Mouse (Mus musculus) gastrocnemius, adult 8-10 months (tissue): ENCODE results near the gene Ipcef1. TPM values are rescaled to one million over a fixed set of nuclear protein-coding genes. Genes with fewer than 3 reads are reported as not detected.

ENCODE experiments used
- DNase-seq, 2 experiments: peaks; one replicate each; pipeline ENCODE4 v3.0.0; 2022; ENCODE audit warnings: low spot score in 2 of 2
- total RNA-seq, 4 experiments: library from RNA; stranded (reverse); gene quantifications; 2 replicates each; pipeline ENCODE4 v1.2.4; 2022

The Ipcef1 gene
- total RNA-seq, 4 experiments from 2014 or later: 0.05 to 0.10 TPM; not detected in 2

- DNase-seq: no peak
These were observed 74.4 kb downstream of the Ipcef1 start for GRCm38 (mm10) chr10:6977843-6978242.

DNA sequence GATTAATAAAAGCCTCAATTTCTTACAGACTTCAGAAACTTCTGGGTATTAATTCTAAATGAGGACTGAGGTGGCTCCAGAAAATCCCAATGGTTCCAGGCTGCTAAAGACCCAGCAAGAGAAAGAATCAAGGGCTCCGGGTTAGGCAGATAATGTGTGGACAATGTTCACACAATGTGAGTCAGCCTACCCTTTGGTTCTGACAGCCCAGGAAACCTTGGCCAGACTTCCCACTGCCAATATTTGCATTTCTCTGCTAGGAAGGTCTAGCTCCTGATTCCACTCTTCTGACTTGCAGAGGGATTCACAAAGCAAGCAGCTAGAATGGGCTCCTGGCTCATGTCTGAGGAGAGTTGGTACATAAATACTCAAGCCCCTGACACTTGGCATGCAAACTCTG lies 83.9 kb downstream of the Ipcef1 start:
- DNase-seq: no peak

GRCm38 (mm10) chr10:6967588-6968242 lies 84.6 kb downstream of the Ipcef1 start:
- no peak for DNase-seq

- DNase-seq: no peak
These were observed 93.5 kb downstream of the Ipcef1 start for GRCm38 (mm10) chr10:6958791-6959190.

- DNase-seq: no peak
These were observed 95.9 kb downstream of the Ipcef1 start for GRCm38 (mm10) chr10:6956357-6956756.

DNA sequence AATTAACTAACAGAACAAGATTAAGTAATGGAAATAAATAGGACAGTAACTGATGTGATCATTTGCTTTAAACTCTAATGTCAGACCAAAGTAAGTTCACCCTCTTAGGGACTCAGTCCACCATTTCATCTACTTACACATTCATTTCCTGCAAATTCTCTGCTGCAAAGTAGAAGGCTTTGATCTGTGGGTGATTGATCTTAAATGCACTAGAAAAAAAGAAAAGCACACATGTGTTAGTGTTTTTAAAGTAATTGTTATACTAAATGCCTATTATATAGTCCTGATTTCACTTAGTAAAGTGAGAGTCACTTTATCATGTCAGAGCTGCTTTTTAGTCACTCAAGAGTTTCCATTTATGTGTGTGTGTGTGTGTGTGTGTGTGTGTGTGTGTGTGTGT lies 97.7 kb downstream of the Ipcef1 start:
- no peak for DNase-seq

DNA sequence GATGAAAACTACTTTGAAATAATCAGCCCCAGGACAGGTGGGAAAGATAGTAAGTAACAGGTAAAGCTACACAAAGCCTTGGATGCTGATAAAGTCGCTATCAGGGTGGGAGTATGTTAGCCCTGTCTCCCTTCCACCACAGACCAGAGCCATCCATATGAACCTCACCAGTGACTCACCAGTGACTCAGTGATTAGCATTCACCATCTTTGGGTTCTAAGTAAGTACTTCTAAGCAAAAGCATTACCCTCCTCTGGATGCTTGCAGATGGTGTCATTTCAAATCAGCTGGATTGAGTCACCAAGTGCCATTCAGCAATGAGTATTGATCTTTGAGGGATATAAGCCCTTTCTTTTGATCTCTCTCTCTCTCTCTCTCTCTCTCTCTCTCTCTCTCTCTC lies 99.2 kb downstream of the Ipcef1 start:
- DNase-seq: no peak

DNA sequence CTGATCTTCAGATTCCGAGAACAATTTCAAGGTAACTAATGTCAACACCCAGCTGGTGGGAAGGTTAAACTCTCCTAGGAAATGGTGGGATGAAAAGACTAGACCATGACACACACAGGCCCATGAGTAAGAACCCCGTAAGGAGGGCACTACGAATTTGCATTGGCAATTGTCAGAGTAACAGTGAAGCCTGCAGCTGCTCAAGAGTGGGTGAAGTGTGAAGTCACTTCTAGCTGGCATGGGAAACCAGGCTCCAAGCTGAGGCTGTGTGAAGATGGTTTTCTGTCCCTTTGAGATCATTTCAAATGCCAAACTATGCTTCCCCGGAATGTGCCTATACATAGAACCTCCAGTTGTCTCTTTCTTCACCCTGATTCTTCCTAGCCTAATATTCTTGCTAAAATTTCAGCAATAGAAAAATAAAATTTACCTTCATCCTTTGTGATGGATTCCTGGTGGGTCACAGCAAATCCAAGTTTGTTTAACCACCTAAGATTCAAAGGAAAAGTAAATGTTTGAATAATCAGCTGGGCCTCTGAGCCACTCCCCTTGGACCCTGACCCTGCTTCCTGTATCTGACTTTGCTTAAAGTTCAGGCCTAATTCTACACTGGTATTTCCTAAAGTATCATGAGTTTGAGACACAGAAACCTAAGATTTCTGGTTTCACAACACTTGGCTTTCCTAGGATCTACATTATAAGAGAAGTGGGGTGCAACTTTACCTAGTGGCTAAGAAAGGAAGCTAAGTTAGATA lies 115.4 kb downstream of the Ipcef1 start:
- no peak for DNase-seq

DNA sequence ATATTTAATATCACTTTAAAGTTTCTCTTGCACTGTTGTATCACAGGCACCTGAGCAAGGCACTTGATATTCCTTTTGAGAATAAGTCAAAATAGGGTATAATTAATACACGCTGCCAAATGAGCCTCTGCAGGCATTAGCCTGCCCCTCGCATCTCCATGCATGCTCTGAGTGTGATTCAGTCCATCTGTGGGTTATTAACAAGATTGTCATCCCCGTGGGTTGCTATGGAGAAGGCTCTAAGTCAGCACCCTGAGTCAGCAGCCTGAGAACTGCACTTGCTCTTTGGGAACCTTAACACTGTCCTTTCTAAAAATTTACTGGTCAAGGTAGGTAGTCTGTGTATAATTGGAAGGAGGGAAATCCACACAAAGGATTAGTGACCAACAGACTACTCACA lies 117.5 kb downstream of the Ipcef1 start:
- no peak for DNase-seq

DNA sequence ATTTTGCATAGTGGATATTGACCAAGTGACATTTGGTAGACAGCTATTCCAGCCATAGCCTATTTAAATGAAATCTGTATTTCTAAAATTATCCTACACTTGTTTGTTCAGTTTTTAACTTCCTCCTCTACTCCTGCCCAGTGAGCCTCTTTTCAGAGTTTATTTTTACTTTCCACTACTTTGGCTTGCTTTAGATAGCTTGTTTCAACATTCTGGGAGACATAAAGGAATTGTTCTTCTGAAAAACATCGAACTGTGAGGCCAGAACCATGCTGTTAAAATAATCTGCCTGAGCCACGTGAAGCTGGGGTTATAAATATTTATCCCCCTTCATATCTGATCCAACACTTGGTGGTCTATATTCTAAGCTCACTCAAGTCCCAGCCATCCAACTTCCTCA lies 121.4 kb downstream of the Ipcef1 start:
- no peak for DNase-seq

GRCm38 (mm10) chr10:6930398-6930797 lies 121.9 kb downstream of the Ipcef1 start:
- DNase-seq: no peak

- DNase-seq: no peak
These were observed 123.4 kb downstream of the Ipcef1 start for GRCm38 (mm10) chr10:6928905-6929304.

DNA sequence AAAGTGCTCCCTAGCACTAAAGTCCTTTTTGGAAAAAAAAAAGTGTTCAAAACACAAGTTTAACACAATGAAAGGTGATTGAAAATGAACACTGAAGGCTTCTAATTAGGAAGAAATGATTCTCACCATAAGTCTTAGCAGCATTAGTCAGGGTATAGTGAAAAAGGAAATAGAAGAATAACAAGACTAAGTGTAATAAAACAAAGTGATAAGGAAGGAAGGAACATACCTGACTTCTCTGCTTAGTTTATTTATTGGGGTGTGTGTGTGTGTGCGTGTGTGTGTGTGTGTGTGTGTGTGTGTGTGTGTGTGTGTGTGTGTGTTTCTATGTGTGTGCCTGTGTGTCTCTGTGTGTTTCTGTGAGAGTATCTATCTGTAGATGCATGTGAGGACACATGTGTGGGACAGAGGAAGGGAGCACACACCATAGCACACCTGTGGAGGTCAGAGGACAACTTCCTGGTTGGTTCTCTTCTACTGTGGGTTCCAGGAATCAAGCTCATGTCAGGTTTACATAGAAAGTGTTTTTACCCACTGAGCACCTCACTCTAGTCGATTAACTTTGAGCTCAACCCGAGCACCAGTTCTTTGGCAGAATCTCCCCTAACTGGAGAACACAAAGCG lies 124.6 kb downstream of the Ipcef1 start:
- no peak for DNase-seq

DNA sequence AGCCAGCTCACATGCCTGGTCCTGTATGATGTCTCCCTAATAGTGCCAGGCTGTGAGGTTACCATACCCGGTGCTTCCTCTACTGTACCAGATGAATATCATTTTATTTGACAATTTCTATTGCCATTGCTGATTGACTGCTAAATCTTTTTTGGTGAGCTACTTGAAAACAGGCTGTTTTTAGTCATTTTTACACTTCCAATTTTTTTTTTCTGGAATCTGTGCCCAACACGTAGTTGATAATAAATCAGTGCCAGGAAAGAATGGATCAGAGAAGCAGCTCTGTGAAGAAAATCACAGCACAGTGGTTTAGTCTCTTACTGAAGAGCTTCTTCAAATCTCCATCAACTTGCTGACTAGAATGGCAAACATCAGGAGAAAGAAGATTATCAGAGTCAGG lies 125.6 kb downstream of the Ipcef1 start:
- no peak for DNase-seq

DNA sequence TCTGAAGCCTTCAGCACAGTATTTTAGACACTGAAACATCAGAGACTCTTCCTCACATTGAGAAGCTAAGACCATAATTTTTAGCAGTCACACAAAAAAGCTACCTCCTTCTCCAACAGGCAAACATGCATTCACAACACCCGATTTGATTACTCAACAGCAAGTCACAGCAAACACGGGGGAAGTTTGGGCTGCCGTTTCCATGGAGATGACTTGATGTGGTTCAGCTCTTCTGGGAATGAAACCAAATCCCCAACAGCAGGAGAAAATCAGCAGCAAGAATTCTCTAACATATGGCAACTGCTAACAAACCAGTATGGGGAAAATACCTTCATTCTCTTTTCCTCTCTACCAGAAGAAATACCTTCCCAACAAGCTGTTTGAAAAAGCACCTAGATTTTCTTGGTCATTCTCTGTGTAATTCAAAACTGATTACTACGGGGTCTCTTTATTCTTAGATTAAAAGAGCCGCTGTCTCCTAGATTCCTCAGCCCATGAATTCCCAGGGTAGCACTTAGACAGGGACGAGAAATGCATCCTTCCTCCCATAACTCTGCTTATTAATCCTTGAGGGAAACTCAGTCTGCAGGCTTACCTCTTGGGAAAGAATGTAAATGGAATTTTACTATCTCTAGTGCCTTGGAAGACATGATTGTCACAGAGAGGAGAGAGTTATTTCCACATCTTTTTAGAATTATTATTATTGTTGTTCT lies 135.6 kb downstream of the Ipcef1 start:
- no peak for DNase-seq

DNA sequence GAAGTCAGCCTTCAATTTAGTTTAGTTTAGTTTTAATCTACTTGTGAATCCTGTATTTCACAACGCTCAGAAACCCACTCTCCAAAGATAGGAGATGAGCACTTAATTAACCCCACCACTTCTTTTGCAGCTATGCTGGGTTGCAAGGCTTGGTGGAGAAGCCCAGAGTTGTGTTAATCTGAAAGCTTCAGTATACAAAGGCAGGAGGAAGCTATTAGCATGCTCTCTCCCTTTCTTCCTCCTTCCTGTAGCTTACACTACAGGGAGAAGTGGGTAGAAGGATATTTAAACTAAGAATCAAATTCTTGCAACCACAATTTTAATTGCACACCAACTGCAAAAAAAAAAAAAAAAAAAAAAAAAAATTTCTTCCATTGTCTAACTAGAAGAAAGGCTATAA lies 136.3 kb downstream of the Ipcef1 start:
- no peak for DNase-seq

DNA sequence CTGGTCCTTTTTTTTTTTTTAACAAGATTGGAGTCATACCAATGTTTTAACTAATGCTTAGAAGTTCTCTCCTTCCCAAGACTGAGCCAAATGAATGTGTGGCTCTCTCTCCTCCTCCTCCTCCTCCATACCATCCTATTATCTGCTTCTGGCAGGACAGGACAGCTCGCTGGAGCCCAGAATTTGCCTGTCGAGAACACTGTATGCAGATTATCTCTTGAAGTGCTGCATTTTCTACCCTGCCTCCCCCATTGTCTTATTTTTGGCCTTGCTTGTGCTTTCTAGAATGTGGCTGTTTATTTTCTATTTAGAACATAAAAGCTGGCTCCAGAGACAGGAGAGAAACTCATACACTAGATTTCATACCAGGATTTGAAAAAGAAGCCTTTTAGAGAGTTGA lies 142.5 kb downstream of the Ipcef1 start:
- no peak for DNase-seq

GRCm38 (mm10) chr10:6901819-6902393 lies 150.4 kb downstream of the Ipcef1 start:
- DNase-seq: no peak

DNA sequence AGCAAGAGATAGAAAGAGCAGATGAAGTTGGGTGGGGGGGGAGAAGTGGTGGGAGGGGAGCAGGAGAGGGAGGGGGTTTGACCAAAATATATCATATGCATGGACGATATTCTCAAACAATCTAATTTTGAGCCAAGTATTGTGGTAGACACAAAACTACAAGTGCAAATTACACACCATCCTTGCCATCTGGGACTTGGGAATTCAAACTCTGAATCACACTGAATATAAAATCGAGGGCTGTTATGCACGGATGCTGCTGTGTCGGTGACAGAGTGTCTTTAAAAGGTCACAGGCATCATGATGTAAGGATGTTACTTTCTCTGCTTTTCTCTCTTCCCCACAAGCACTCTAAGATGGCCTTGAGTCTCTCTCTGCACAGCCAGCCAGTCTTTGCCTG lies 152.2 kb downstream of the Ipcef1 start:
- no peak for DNase-seq

- DNase-seq: no peak
These were observed 155.5 kb downstream of the Ipcef1 start for GRCm38 (mm10) chr10:6896659-6897303.

- DNase-seq: no peak
These were observed 156.5 kb downstream of the Ipcef1 start for GRCm38 (mm10) chr10:6895796-6896195.
